Mouse (Mus musculus) kidney, adult 2 months (tissue): ENCODE results near the gene Olfr811. TPM values are rescaled to one million over a fixed set of nuclear protein-coding genes. Genes with fewer than 3 reads are reported as not detected.

Experiments used
- DNase-seq: peaks from one replicate; pipeline ENCODE4 v3.0.0; 2021
- H3K27ac ChIP-seq: fragments of 200-500 bp; 2 replicates; pipeline ENCODE4 v1.5.1; 2012; ENCODE audit warnings: low read depth, low read length, control low read depth, inconsistent platforms; ENCODE audit not compliant: insufficient read depth
- H3K27me3 ChIP-seq: fragments of 200-500 bp; replicated peaks from 2 replicates; pipeline ENCODE4 v1.6.1; 2012; ENCODE audit warnings: mild to moderate bottlenecking, moderate library complexity, low read length, inconsistent platforms; ENCODE audit not compliant: control insufficient read depth, insufficient read depth
- H3K36me3 ChIP-seq: fragments of 200-500 bp; 2 replicates; pipeline ENCODE4 v1.6.1; 2012; ENCODE audit warnings: mild to moderate bottlenecking, moderate library complexity, low read length, inconsistent platforms; ENCODE audit not compliant: control insufficient read depth, insufficient read depth
- H3K4me1 ChIP-seq: fragments of 200-500 bp; 2 replicates; pipeline ENCODE4 v1.6.1; 2011; ENCODE audit warnings: low read length; ENCODE audit not compliant: control insufficient read depth, insufficient read depth
- H3K4me3 ChIP-seq: fragments of 200-500 bp; 2 replicates; pipeline ENCODE4 v1.5.1; 2011; ENCODE audit warnings: mild to moderate bottlenecking, low read depth, low read length, control low read depth; ENCODE audit not compliant: insufficient read depth
- CTCF ChIP-seq: fragments of 200-500 bp; conservative IDR thresholded peaks from 2 replicates; pipeline ENCODE4 v1.5.1; 2011; ENCODE audit warnings: low read depth, mild to moderate bottlenecking, control low read depth, low read length, moderate library complexity, mixed read lengths; ENCODE audit not compliant: insufficient read depth, insufficient read length
- POLR2A ChIP-seq: fragments of 200-500 bp; IDR thresholded peaks from one replicate; pipeline ENCODE4 v1.6.1; 2011; ENCODE audit warnings: low read depth, low read length, control low read depth
- WGBS: fragments of 180-500 bp; shearing (Covaris S2); methylation state at CpG from one replicate; pipeline ENCODE4 v1.1.7; 2018; 5-methylcytosine and 5-hydroxymethylcytosine counted together
- polyA plus RNA-seq: library from polyadenylated mRNA; depleted of rRNA; stranded (reverse); fragments of >200 nt; gene quantifications from 2 replicates; pipeline ENCODE4 v1.2.3, GENCODE M21; 2012; rRNA removed

The Olfr811 gene
- polyA plus RNA-seq: not detected in 2 replicates

- Histone ChIP-seq H3K27ac (no peak within 1 kb of the TSS), H3K27me3 (no peaks in the 10 kb centered on the region), H3K4me1 (no peaks in the 10 kb centered on the region), H3K36me3 (no peaks in the 10 kb centered on the region), H3K4me3 (no peak within 1 kb of the TSS)
- WGBS: 84% methylated on average over 4 of the region's 4 CpGs
- DNase-seq: no peak
- TF ChIP-seq CTCF (no peak), POLR2A (no peak)
Measured at GRCm38 (mm10) chr10:129804296-129804695, at the start of gene Olfr811. TSS of gene Olfr811 (minus strand) at chr10:129804396.

DNA sequence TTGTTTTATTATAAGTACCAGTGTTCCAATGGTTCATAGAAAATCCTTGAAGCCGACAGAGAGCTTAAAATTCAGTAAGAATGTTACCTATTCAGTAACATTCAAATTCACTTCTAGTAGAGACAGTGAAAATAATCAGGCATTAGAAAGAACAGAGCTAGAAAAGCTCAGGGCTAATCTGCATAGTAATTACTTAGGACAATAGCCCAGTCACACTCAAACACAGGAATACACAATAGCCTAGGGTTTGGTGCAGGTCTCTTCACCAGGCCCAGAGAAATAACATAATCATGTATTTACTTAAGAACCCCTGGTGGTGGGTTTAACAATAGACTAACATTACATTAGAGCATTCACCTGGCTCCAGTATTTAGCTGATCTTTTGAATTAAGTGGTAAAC lies 43.1 kb upstream of the Olfr811 start:
- H3K27me3 ChIP-seq: no peaks in the 10 kb centered on the region
- no peak for TF ChIP-seq CTCF
- TF ChIP-seq POLR2A: no peak
- DNase-seq: no peak
- H3K36me3 ChIP-seq: no peaks in the 10 kb centered on the region
- no peak overlapping the region for H3K4me3 ChIP-seq
- no peak overlapping the region for H3K27ac ChIP-seq
- 78% methylated on average over 1 of the region's 1 CpGs for WGBS
- H3K4me1 ChIP-seq: no peaks in the 10 kb centered on the region

DNA sequence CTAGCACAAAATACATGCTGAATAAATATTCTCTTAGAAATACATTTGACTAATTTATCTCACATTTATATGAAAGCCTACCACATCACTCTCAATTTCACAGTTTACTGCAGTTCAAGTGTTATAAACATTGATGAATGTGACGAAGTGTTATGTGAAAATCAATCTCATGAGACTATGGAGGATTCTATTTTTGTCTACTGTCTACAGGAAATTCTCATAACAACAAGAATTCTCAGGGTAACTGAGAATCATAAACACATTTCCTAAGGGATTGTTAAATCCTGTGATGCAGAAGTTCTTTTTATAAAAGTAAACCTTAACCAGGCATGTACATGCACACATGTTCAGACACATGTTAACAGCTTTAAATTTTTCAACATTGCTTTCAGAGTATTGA lies 41.8 kb upstream of the Olfr811 start, which contains the start of gene Olfr812:
Gene Olfr812 (minus strand): TSS at position 101 of the 400 bp plus-strand sequence.
- Histone ChIP-seq H3K27ac (no peak within 1 kb of the TSS), H3K36me3 (no peaks in the 10 kb centered on the region), H3K27me3 (no peaks in the 10 kb centered on the region), H3K4me3 (no peak within 1 kb of the TSS), H3K4me1 (no peaks in the 10 kb centered on the region)
- no peak for TF ChIP-seq POLR2A
- TF ChIP-seq CTCF: no peak
- 54% methylated on average over 1 of the region's 1 CpGs for WGBS
- DNase-seq: no peak

- Histone ChIP-seq H3K4me1 (no peaks in the 10 kb centered on the region), H3K36me3 (no peaks in the 10 kb centered on the region), H3K27me3 (no peaks in the 10 kb centered on the region), H3K4me3 (no peak within 1 kb of the TSS), H3K27ac (no peak within 1 kb of the TSS)
- TF ChIP-seq POLR2A (no peak), CTCF (no peak)
- no peak for DNase-seq
Measured at GRCm38 (mm10) chr10:129794817-129795216, 9.4 kb downstream of the Olfr811 start, which contains the start of gene Olfr810. TSS of gene Olfr810 (minus strand) at chr10:129794917.

DNA sequence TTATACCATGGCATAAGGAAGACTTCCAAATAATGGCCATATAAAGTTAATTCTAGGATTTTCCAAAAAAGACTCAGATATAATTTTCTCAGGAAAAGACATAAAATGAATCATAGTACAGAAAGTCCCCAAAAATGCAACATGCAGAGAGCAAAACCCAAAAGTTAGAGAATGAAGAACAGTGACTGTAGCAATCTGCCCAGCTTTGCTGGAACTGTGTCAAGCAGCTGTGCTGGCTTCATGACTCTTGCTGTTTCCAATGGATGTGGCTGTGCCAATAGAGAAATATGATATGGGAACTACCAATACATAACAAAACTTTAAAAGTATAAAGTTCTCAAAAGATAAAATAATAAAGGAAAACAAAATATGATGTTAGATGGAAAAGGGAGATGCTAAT lies 26.1 kb downstream of the Olfr811 start:
- TF ChIP-seq POLR2A (no peak), CTCF (no peak)
- Histone ChIP-seq H3K36me3 (no peaks in the 10 kb centered on the region), H3K27me3 (no peaks in the 10 kb centered on the region), H3K4me1 (no peaks in the 10 kb centered on the region), H3K4me3 (no peak overlapping the region), H3K27ac (no peak overlapping the region)
- DNase-seq: no peak

DNA sequence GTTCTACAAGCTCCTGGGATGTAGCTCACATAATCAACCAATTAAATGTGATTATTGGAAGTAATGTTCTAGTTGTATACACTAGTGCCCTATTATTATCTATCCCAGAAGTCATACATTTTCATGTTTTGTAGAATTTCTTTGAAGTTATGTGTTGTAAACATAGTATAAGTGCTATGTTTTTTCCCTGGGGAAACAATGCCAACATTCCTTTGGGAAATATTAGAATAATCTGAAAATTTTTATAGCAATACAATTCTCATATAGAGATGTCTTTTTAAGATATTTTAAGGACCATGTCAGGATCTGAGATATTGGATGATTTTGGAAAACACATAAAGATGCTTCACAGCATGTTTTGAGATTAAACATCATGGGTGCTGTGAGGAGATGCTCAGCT lies 29.9 kb downstream of the Olfr811 start, which contains the start of gene Olfr809:
Gene Olfr809 (plus strand): TSS at position 301 of the 400 bp plus-strand sequence.
- Histone ChIP-seq H3K36me3 (no peaks in the 10 kb centered on the region), H3K27me3 (no peaks in the 10 kb centered on the region), H3K4me1 (no peaks in the 10 kb centered on the region), H3K27ac (no peak within 1 kb of the TSS), H3K4me3 (no peak within 1 kb of the TSS)
- no peak for DNase-seq
- TF ChIP-seq CTCF (no peak), POLR2A (no peak)

DNA sequence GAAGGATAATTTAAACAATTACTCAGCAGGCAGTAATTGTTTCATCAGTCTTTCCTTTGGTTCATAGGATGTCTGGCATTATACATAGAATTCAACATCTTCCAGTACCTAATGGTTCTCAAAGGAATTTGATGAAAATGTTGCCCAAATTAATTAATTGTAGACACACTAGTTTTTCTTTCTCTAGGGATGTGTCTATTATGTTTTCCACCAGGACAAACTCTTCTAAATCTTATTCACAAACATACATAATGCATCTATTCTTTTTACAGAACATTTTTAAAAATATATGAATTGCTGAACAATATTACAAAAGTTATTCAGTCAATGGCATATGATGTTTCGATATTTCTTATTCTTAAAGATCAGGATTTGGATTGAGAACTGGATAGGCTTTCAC lies 39.0 kb downstream of the Olfr811 start, which contains the start of gene Olfr808:
Gene Olfr808 (plus strand): TSS at position 301 of the 400 bp plus-strand sequence.
- Histone ChIP-seq H3K4me1 (no peaks in the 10 kb centered on the region), H3K36me3 (no peaks in the 10 kb centered on the region), H3K27me3 (no peaks in the 10 kb centered on the region), H3K27ac (no peak within 1 kb of the TSS), H3K4me3 (no peak within 1 kb of the TSS)
- no peak for TF ChIP-seq POLR2A
- TF ChIP-seq CTCF: no peak
- DNase-seq: no peak
- 85% methylated on average over 1 of the region's 1 CpGs for WGBS
